Mouse (Mus musculus): Measurements from ENCODE around the gene Akt3. TPM values are rescaled to one million over a fixed set of nuclear protein-coding genes. Genes with fewer than 3 reads are reported as not detected.

Akt3 gene
- polyA plus RNA-seq, 1 experiment, result 8.7 TPM

- no peak overlapping the region for H3K4me3 ChIP-seq
- H3K4me2 ChIP-seq (ENCODE audit: low read depth), result peak overlapping the region; percentile 70
- H3K79me2 ChIP-seq (ENCODE audit: control insufficient read depth, insufficient read depth), result no peaks in the 10 kb centered on the region
- H3K27me3 ChIP-seq (ENCODE audit: control insufficient read depth, insufficient read depth, insufficient read length), result no peaks in the 10 kb centered on the region
- peak in 2 of 3 experiments; percentile 1 to 46 for TF ChIP-seq MYOD1 (IDR thresholded peaks at IDR 0.05; ENCODE audit: control insufficient read depth in 1 of 3, insufficient read length in 2 of 3, low read depth in 2 of 3)
- TF ChIP-seq POLR2AphosphoS2 (IDR thresholded peaks at IDR 0.05; ENCODE audit: insufficient read length, low read depth), result no peak
- TF ChIP-seq MYOG (IDR thresholded peaks at IDR 0.05; ENCODE audit: control insufficient read depth in 1 of 3, insufficient read depth in 1 of 3, insufficient read length in 2 of 3, low read depth in 2 of 3), result peak in 1 of 3 experiments; percentile 20
- no peak for TF ChIP-seq MAX (IDR thresholded peaks at IDR 0.05; ENCODE audit: low read depth)
- TF ChIP-seq POLR2A (IDR thresholded peaks at IDR 0.05; ENCODE audit: insufficient read length, low read depth), result no peak
- no peak for TF ChIP-seq TCF3 (IDR thresholded peaks at IDR 0.05; ENCODE audit: insufficient read length, low read depth)
- no peak for TF ChIP-seq USF1 (IDR thresholded peaks at IDR 0.05; ENCODE audit: low read depth)
- peak; percentile 10 for TF ChIP-seq TCF12 (IDR thresholded peaks at IDR 0.05; ENCODE audit: insufficient read depth, poor library complexity, severe bottlenecking)
- peak; percentile 23; the same call in 1 of the 2 replicates for TF ChIP-seq CEBPB (IDR thresholded peaks at IDR 0.05; ENCODE audit: insufficient read depth, poor library complexity, severe bottlenecking)
- no peak for TF ChIP-seq REST (IDR thresholded peaks at IDR 0.05; ENCODE audit: insufficient read depth, insufficient read length)
- no peak for TF ChIP-seq SRF (IDR thresholded peaks at IDR 0.05; ENCODE audit: control insufficient read depth, insufficient read length, low read depth)
- TF ChIP-seq E2F4 (IDR thresholded peaks at IDR 0.05; ENCODE audit: insufficient read depth), result no peak
- H3ac ChIP-seq (ENCODE audit: control insufficient read depth, insufficient read length), result no peak overlapping the region
- no peaks in the 10 kb centered on the region for H3K36me3 ChIP-seq (ENCODE audit: control insufficient read depth, insufficient read depth)
Observed at GRCm38 (mm10) chr1:177014346-177014745, 243.7 kb downstream of the Akt3 start.

- no peak for TF ChIP-seq TCF3 (IDR thresholded peaks at IDR 0.05; ENCODE audit: insufficient read length, low read depth)
- no peak for TF ChIP-seq E2F4 (IDR thresholded peaks at IDR 0.05; ENCODE audit: insufficient read depth)
- peak; percentile 60 for TF ChIP-seq CEBPB (IDR thresholded peaks at IDR 0.05; ENCODE audit: insufficient read depth, poor library complexity, severe bottlenecking)
- no peak for TF ChIP-seq SRF (IDR thresholded peaks at IDR 0.05; ENCODE audit: control insufficient read depth, insufficient read length, low read depth)
- TF ChIP-seq POLR2A (IDR thresholded peaks at IDR 0.05; ENCODE audit: insufficient read length, low read depth), result no peak
- no peak for TF ChIP-seq USF1 (IDR thresholded peaks at IDR 0.05; ENCODE audit: low read depth)
- no peak for TF ChIP-seq POLR2AphosphoS2 (IDR thresholded peaks at IDR 0.05; ENCODE audit: insufficient read length, low read depth)
- TF ChIP-seq MYOD1 (IDR thresholded peaks at IDR 0.05; ENCODE audit: control insufficient read depth in 1 of 3, insufficient read length in 2 of 3, low read depth in 2 of 3), result peak in 1 of 3 experiments; percentile 34
- no peak for TF ChIP-seq MAX (IDR thresholded peaks at IDR 0.05; ENCODE audit: low read depth)
- TF ChIP-seq TCF12 (IDR thresholded peaks at IDR 0.05; ENCODE audit: insufficient read depth, poor library complexity, severe bottlenecking), result no peak
- peak in 1 of 3 experiments; percentile 38 for TF ChIP-seq MYOG (IDR thresholded peaks at IDR 0.05; ENCODE audit: control insufficient read depth in 1 of 3, insufficient read depth in 1 of 3, insufficient read length in 2 of 3, low read depth in 2 of 3)
- TF ChIP-seq REST (IDR thresholded peaks at IDR 0.05; ENCODE audit: insufficient read depth, insufficient read length), result no peak
- H3K36me3 ChIP-seq (ENCODE audit: control insufficient read depth, insufficient read depth), result no peaks in the 10 kb centered on the region
- H3K4me3 ChIP-seq, result no peak overlapping the region
- no peaks in the 10 kb centered on the region for H3K79me2 ChIP-seq (ENCODE audit: control insufficient read depth, insufficient read depth)
- no peaks in the 10 kb centered on the region for H3K27me3 ChIP-seq (ENCODE audit: control insufficient read depth, insufficient read depth, insufficient read length)
- H3ac ChIP-seq (ENCODE audit: control insufficient read depth, insufficient read length), result no peak overlapping the region
- H3K4me2 ChIP-seq (ENCODE audit: low read depth), result peak overlapping the region; percentile 70
Observed at GRCm38 (mm10) chr1:177013776-177014175, 244.2 kb downstream of the Akt3 start.

- Histone ChIP-seq H3K4me3 (no peak overlapping the region), H3K36me3 (ENCODE audit: control insufficient read depth, insufficient read depth) (no peaks in the 10 kb centered on the region), H3K27me3 (ENCODE audit: control insufficient read depth, insufficient read depth, insufficient read length) (no peaks in the 10 kb centered on the region), H3ac (ENCODE audit: control insufficient read depth, insufficient read length) (no peak overlapping the region), H3K79me2 (ENCODE audit: control insufficient read depth, insufficient read depth) (no peaks in the 10 kb centered on the region), H3K4me2 (ENCODE audit: low read depth) (peak overlapping the region; percentile 70)
- TF ChIP-seq SRF (IDR thresholded peaks at IDR 0.05; ENCODE audit: control insufficient read depth, insufficient read length, low read depth) (no peak), POLR2AphosphoS2 (IDR thresholded peaks at IDR 0.05; ENCODE audit: insufficient read length, low read depth) (no peak), TCF12 (IDR thresholded peaks at IDR 0.05; ENCODE audit: insufficient read depth, poor library complexity, severe bottlenecking) (no peak), MYOD1 (IDR thresholded peaks at IDR 0.05; ENCODE audit: control insufficient read depth in 1 of 3, insufficient read length in 2 of 3, low read depth in 2 of 3) (no peak), USF1 (IDR thresholded peaks at IDR 0.05; ENCODE audit: low read depth) (no peak), MAX (IDR thresholded peaks at IDR 0.05; ENCODE audit: low read depth) (no peak), POLR2A (IDR thresholded peaks at IDR 0.05; ENCODE audit: insufficient read length, low read depth) (no peak), E2F4 (IDR thresholded peaks at IDR 0.05; ENCODE audit: insufficient read depth) (no peak), MYOG (IDR thresholded peaks at IDR 0.05; ENCODE audit: control insufficient read depth in 1 of 3, insufficient read depth in 1 of 3, insufficient read length in 2 of 3, low read depth in 2 of 3) (no peak), CEBPB (IDR thresholded peaks at IDR 0.05; ENCODE audit: insufficient read depth, poor library complexity, severe bottlenecking) (no peak), TCF3 (IDR thresholded peaks at IDR 0.05; ENCODE audit: insufficient read length, low read depth) (no peak), REST (IDR thresholded peaks at IDR 0.05; ENCODE audit: insufficient read depth, insufficient read length) (no peak)
Observed at GRCm38 (mm10) chr1:177013313-177013712, 244.7 kb downstream of the Akt3 start.

GRCm38 (mm10) chr1:177012774-177013173 is 245.2 kb downstream of the Akt3 start:
- Histone ChIP-seq H3K36me3 (ENCODE audit: control insufficient read depth, insufficient read depth) (no peaks in the 10 kb centered on the region), H3K4me2 (ENCODE audit: low read depth) (peak overlapping the region; percentile 70), H3K27me3 (ENCODE audit: control insufficient read depth, insufficient read depth, insufficient read length) (no peaks in the 10 kb centered on the region), H3K79me2 (ENCODE audit: control insufficient read depth, insufficient read depth) (no peaks in the 10 kb centered on the region), H3K4me3 (no peak overlapping the region), H3ac (ENCODE audit: control insufficient read depth, insufficient read length) (no peak overlapping the region)
- TF ChIP-seq E2F4 (IDR thresholded peaks at IDR 0.05; ENCODE audit: insufficient read depth) (no peak), TCF3 (IDR thresholded peaks at IDR 0.05; ENCODE audit: insufficient read length, low read depth) (no peak), POLR2AphosphoS2 (IDR thresholded peaks at IDR 0.05; ENCODE audit: insufficient read length, low read depth) (no peak), REST (IDR thresholded peaks at IDR 0.05; ENCODE audit: insufficient read depth, insufficient read length) (no peak), MAX (IDR thresholded peaks at IDR 0.05; ENCODE audit: low read depth) (no peak), TCF12 (IDR thresholded peaks at IDR 0.05; ENCODE audit: insufficient read depth, poor library complexity, severe bottlenecking) (no peak), CEBPB (IDR thresholded peaks at IDR 0.05; ENCODE audit: insufficient read depth, poor library complexity, severe bottlenecking) (no peak), MYOG (IDR thresholded peaks at IDR 0.05; ENCODE audit: control insufficient read depth in 1 of 3, insufficient read depth in 1 of 3, insufficient read length in 2 of 3, low read depth in 2 of 3) (no peak), USF1 (IDR thresholded peaks at IDR 0.05; ENCODE audit: low read depth) (no peak), MYOD1 (IDR thresholded peaks at IDR 0.05; ENCODE audit: control insufficient read depth in 1 of 3, insufficient read length in 2 of 3, low read depth in 2 of 3) (no peak), POLR2A (IDR thresholded peaks at IDR 0.05; ENCODE audit: insufficient read length, low read depth) (no peak), SRF (IDR thresholded peaks at IDR 0.05; ENCODE audit: control insufficient read depth, insufficient read length, low read depth) (no peak)

All from myocyte (in vitro differentiated cells).